Mouse (Mus musculus) cerebellum, adult 9-10 months (tissue): ENCODE data around the gene Hivep1.
A peak's percentile ranks its signal among the peaks of the same experiment; 100 is the strongest.

ENCODE experiments used
- DNase-seq: peaks from one replicate; pipeline ENCODE4 v3.0.0; 2022

Hivep1 gene

DNA sequence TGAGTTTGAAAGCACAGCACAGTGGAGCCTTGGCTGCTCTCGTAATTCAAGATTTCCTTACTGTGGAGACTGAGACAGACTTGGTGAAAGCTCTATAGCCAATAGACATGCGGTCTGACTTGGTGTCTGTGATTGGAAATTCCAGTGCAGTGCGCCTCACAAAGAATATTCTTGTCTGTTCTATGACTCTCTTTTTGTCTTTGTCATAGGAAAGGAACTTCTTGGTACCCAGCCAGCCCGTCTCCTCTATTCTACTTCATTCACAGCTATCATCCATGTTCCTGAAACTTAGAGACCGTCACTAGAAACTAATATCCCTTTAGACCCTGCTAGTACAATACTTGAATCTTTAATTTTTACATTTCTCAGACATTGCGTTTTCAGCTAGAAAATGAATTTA lies 64.5 kb downstream of the Hivep1 start:
- peak; percentile 1 for DNase-seq

DNA sequence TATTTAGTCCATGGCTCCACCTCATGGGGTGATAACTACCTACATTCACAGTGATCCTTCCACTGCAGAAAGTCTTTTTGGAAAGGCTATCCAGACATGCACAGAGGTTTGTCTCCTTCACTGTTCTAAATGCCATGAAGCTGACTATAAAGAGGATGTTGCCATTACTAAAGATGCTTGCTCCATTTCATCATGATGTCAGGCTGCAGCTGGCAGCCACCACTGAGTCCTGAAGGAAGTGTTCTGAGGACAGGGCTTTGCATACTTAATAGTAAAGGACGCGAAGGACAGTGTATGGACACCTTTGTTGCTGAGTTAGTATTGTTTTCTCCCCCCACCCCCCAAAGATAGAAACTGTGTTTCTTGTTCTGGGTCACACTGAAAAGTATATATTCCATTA lies 67.2 kb downstream of the Hivep1 start:
- no peak for DNase-seq

DNA sequence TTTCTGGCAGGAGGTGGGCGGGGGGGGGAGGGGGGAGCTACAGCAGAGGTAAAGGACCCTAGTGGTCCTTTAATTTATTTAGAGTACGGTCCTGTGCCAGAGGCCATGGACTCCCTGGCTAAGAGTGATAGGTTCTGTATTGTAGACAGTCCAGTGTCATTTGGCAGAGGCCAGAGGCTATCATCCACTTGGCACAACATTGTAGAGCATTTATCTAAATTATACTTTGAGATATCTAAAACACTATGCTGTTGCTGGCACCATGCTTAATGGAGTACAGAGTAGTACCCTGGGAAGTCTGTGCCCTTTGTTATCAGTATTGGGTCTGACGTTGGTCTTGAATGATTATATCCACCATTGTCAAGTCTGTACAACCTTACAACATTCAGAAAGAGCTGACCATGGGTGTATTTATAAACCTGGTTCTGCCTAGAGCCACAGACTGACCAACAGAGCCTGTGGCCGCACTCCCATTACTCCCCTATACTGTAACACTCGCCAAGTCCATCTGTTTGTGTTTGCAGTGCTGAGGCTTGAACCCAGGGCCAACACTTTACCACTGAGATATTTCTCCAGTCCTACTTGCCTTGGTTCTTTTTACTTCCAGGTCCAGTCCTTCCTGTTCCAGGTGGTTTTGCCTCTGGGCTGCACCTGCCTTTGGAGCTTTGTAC lies 69.4 kb downstream of the Hivep1 start:
- no peak for DNase-seq

DNA sequence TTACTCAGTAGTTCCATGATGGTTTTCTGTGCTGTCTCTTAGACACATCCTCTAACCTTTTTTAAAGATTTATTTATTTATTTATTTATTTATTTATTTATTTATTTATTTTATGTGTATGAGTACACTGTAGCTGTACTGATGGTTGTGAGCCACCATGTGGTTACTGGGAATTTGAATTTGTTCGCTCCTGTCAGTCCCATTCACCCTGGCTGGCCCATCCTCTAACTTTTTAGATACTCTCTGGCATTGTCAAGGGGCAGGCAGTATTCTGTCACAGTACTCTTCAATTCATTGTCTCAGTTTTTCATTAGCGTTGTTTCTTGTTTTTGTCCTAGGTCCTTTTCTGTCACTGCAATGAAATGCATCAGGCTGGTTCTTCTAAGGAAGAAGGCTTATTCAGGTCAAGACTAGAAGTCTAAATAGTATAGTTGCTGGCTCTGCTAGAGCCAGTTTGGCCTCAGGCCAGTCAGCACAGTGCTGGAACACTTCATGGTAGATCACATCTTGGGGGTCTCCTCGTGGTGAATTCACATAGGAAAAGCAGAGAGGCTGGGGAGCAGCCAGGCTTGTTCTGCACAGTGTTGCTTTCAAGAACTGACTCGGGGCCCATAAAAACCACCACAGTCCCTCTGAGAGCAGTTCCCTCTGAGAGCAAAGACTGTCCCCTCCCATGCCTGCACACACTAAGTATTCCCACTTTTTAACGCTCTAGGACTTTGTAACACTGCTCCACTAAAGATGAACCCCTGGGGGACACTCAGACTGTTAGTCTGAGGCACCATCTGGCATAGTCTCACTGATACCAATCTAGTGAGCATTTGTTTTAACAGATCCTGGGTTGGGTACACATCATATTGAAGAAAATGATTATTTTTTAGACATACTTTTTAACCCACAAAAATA lies 70.2 kb downstream of the Hivep1 start:
- DNase-seq: peak; percentile 52

DNA sequence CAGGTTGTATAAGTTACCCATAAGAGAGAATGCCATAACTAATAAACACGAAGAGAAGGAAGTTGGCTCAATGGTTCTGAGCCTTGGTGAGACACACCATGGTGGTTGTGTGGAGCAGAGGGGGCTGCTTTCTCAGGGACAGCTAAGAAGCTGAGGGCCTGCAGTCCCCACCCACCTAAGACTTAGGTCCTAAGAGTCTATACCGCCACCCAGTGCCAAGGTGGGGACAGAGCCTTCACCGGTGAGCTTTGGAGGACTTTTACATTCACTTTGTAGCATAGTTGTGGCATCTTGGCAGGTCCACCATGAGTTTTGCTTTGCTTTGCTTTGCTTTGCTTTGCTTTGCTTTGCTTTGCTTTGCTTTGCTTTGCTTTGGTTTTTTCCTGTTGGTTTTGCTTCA lies 92.8 kb downstream of the Hivep1 start:
- DNase-seq: no peak

DNA sequence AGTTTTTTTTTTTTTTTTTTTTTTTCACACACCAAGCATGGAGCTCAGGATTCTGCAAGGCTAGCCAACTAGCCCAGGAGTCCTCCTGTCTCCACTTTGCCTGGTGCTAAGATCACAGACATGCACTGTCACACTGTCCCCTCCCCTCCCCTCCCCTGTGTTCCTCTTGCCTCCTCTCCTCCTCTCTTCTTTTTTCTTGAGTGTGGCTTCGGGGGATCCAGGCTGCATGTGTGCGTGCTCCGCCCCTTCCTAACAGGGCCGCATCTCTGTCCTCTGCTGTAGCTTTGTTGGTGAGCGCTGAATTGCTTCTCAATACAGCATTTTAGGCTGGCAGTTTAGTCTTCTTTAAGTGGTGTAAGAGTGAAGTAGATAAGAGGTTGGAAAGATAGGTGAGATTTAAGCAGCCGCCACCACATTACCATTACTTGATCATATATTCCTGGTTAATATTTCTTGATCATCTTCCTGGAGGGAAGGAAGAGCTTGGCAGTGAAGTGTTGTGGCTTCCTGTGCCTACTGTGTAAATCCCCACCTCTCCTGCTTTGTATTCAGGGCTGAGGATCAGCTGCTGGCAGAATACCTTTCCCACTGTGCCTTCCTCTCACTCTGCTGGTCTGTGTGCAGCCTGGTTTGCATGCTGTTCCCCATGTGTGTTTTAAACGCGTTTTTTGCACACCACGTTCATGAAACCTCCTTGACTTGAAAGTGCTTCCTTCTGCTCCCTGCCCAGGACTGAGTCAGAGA lies 97.7 kb downstream of the Hivep1 start:
- no peak for DNase-seq

DNA sequence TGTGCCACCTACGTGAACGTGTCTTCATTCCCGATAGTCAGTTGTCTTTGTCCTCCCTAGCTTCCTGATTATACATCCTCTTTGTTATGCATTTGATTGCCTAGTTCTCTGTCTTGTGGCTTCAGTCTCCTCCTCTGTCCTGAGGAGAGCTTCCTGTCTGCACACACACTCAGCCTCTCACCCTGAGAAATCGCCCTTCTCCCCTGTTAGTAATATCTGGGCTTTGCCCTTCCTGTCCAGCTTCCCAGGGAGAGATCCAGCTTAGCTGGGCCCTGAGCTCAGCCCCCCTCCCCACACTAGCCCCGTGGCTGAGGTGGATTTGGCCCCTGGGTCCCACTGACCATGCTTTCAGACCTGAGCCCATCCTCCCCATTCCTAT lies 98.2 kb downstream of the Hivep1 start:
- no peak for DNase-seq

DNA sequence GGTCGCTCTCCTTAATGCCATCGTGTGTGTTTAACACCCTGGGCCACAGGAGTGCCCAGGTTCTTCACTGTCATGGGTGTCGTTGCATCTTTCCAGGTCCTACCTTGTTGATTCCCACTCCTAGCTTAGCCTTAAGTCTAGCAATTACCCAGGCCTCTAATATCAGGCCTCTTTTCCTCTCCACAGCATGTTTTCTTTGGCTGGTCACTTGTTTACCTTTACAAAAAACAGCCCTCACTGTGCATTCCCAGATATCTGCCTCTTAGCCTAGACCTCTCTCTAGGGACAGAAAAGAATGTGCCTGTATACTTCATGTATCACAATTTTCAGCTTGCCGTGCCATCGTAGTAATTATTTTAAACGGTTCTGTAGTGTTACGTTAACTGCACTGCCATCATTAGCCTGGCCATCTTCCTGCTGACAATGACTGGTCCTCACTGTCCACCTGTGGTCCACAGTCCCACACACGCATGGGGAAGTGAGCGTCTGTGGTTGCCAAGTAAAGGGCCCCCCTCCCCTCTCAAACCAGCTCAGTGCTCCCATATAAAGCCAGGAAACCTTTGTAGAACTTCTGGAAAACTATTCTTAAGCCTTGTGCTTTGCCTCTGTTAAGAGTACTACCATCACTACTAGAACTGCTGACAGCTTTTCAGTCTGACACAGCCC lies 98.8 kb downstream of the Hivep1 start:
- DNase-seq: no peak

DNA sequence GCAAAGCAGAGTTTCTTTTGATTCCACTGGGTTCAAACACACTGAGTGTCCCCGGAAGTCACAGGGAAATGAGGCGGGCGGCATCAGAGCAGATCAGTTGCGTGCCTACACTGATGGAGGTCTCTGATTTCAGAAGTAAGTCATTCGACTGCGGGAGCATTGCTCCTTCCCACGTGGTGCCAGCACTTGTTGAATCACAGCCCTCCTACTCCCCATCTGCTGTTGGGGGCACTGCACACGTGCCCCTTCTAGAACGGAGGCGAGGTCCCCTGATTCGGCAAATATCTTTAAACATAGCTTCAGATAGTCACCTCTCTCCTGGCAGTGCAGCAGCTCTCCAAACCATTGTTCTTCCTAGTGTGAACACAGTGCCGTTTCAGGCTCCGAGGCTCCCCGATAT lies 106.4 kb downstream of the Hivep1 start:
- DNase-seq: no peak

DNA sequence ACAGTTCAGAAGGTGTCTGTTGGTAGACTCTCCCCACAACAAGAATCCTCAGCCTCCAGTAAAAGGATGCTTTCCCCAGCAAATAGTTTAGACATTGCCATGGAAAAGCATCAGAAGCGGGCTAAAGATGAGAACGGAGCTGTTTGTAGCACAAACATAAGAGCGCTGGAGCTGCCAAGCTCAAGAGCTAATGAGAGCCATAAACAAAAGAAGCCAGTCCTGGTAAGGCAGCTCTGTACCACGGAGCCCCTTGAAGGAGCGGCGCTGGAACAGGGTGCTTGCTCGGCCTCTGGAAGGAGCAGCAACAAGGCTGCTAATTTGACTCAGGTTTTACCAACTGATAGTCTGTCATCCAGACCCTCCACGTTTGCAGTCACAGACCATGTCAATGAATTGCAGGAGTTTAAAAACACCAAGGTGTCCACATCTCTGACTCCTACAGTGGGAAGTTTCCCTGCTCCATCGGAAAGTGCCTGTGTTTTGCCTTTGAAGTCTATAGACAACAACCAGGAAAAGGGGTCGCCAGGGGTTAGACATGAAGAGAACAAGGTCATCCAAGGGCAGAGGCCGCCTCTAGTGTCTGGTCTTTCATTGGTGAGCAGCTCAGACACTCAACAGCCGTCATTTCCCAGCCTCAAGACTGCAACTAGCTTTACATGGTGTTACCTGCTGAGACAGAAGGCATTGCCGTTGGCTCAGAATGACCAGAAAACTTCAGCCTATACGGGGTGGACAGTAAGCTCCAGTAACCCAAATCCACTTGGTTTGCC lies 107.8 kb downstream of the Hivep1 start:
- DNase-seq: no peak

DNA sequence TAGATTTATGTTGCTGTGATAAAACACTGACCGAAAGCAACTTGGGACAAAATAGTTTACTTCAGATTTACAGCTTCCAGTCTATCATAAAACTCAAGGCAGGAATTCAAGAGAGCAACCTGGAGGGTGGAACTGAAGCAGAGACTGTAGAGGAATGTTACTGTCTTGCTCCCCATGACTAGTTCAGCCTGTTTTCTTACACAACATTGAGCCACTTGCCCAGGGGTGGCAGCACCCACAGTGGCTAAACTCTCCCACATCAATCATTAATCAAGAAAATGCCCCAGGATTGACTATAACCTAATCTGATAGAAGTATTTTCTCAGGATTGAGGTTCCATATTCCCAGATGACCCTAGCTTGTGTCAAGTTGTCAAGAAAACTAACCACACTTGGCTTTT lies 119.0 kb downstream of the Hivep1 start:
- no peak for DNase-seq

DNA sequence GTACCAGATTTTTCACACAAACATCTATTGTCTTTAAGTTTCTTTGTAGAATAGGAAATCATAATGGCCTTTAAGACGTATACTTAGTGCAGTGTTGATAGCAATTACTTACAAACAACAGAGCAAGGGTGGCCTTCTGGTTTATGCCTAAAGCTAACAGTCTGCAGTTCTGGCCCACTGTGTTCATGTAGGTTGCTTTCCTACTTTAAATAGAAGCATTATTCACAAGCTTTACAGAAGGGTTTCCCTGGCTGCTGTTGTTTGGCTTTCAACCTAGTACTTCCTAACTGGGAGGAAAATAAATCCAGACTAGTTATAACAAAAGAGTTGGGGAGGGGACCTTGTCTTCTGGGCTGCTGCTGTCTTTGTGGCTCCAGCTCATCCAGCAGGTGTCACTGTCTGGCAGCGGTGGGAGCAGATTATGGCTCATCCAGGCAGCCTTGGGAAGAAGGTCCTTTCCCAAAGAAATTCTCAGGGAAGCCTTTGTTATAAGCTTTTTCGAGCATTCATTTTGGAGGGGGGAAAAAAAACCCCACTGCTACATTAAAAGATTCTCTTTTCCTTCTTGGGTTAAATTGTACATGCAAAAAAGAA lies 123.1 kb downstream of the Hivep1 start:
- no peak for DNase-seq

DNA sequence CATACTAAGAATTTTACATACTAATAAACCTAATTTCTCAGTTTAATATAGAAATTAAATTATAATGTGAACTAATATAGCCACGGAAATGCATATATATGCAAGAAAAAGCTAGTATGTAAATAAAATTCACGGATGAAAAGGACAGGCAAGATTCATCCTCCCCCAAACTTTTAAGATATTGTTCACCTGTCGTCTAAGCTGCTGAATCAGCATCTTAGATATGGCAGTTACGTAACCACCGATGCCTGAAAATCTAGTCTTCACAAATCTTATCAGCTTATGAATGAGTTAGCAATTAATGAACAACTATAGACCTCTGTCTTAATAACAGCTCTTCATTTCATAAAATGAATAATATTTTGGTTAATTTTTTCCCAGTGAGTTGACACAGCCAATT lies 130.8 kb downstream of the Hivep1 start:
- no peak for DNase-seq

DNA sequence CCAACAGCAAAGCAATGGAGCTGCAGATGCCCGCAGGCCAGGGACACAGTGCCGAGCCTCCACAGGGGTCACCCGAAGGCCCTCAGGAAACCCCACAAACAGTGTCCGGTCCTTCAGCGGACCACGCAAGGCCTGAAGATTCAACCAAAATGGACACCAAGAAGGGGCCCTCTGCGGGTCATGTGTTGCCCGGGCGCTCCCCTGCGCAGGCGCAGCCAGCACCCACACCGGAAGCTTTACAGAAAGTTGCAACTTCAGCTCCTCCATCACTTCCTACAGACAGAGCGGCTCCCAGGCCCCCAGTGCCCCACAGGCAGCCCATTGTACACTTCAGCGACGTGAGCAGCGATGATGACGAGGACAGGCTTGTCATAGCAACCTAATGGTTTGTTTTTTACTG lies 132.3 kb downstream of the Hivep1 start:
- DNase-seq: no peak

DNA sequence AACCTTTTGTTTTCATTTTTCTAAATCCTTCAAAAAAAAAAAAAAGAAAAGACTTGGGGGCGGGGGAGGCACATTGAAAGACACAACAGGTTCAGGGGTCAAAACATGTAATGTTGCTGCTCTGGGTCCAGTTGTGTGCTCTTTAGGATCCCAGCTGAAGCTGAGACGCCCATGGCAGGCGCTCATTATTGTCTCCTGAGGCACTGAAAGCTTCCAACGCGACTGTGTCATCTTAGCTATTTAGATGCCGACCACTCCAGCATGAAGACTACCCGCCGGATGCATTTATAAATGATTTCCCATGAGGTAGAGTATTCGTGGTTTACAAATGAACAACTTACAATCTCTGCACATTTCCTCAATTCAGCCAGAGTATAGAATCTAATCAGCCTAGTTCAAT lies 141.2 kb downstream of the Hivep1 start:
- DNase-seq: no peak

DNA sequence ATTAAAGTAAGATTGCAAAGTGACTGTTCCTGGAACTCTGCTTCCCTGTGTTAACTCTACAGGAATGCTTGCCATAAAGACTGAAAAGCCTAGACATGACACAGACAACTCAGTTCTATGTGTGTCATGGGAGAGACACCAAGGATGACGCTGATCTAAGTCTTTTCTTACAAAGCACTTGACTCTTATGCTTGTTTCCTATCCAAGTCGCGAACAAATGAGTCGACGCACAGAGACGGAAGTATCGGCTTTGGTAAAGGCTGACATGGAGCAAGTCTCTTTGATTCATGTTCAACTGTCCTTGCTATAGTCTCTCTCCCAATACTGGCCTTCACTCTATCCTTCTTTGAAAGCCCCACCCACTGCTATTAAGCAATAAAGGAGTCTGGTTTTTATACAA lies 143.8 kb downstream of the Hivep1 start:
- DNase-seq: no peak

DNA sequence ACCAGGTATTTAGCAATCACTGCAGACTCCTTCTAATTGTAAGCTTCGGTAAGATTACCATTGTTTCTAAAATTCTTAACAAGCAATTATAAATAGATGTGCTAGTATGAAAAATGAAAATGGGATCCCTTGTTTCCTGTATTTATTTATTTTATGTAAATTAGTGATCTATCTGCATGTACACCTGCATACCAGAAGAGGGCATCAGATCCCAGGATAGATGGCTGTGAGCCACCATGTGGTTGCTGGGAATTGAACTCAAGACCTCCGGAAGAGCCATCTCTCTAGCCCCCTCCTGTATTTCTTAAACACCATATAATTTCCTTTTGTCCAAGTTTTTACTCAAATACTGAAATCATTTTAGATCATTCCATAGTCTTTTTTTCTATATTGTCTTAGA lies 145.8 kb downstream of the Hivep1 start:
- DNase-seq: no peak

DNA sequence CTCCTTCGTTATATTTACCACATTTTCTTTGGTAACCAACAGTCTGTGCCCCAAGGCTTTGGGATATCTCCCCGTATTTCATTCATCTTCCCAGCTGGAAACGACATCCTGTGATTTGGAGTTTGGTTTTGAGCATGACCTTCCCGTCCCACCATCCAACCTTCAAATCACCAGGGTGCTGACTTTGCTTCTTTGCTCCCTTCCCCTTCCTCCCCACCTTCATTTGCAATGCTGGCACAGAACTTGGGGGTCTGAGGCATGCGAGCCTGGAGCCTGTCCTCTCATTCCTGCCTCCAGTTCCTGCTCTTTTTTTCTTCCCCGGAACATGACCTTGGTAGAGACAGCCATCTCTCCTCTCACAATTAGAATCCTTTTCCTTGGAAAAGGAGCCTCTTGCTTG lies 161.7 kb downstream of the Hivep1 start:
- no peak for DNase-seq

DNA sequence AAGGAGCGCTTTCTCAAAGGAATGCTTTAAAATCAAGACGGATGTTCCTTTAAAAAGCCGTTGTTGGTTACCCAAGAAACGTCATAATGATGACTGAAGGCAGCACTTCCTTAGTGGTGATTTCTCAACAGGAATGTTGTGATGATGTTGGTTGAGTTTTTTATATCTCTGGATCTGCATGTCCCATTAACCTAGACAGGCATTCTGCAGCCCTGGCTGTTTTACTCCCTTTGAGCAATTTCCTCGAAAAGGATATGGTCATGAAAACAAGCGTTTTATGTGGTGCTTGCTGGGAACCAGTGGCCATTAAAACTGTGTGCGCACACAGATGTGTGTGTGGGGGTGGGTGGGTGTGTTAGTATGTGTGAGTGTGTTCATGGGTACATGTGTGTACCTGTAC lies 170.6 kb downstream of the Hivep1 start:
- no peak for DNase-seq

DNA sequence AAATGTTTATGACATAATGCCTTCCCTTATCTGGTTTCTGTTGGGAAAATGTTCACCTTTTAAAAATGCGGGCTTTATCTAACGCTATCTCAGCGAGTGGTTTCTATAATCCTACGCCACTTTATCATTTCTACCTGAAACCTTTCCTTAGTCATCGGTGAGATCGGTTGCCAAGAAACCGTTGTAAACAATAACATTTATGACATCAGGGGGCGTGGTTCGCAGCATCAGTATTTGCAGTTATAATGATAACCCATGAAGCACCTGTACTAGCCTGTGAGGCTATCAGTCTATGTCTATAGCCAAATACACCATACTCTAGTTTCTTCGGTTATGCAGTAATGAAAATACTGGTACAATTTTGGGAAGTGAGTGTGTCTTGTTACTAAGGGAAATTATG lies 177.0 kb downstream of the Hivep1 start:
- no peak for DNase-seq

DNA sequence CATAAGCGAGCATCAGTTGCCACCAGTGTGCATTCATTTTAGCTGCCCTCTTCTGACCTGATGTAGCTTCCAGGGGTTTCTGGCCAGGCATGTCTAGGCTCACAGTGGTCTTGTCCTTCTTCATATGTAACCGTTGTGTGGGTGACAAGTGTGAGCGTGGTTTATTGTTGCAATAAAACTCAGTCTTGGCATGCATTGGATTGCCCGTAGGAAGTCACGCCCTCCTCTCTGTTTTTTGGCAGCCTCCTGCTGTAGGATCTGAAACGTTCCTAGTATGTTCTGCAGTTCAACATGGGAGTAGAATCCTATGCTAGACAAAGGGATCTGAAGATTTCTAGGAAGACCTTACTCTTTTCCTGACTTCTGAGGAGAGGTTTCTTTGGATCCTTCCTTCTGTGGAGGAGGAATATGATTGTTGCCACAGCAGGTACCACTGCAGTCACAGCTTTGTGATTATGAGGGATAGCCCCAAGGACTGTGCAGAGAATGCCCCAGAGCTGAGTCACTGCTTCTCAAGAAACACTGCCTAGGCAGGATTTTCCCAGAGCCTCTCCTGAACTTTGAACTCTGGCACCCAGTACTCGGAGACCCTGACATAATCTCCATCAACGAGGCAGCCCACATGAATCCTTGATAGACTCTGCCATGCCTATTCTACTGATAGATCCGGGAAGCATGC lies 182.1 kb downstream of the Hivep1 start:
- no peak for DNase-seq

DNA sequence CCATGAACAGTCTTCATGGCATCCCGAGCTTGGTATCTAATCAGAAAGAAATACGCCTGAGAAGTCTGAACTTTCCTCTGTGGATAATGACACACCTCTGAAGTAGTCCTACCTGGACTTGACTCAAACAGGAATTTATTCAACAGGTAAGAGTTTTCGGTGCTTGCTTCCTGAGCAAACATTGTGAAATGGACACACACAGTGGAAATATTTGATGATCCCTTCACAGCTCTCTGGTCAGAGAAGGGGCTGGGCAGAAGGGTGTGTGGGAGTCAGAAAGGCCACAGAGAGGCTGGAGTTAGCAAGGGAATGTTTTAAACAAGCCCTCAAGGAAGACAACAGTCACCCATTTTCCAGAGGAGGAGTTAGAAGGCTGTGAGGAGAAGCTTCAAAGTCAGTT lies 186.7 kb downstream of the Hivep1 start:
- DNase-seq: no peak
